Mouse (Mus musculus) MEL (cell line): Measurements from ENCODE around the gene Cfap54. TPM values are rescaled to one million over a fixed set of nuclear protein-coding genes. Genes with fewer than 3 reads are reported as not detected.
A peak's percentile ranks its signal among the peaks of the same experiment; 100 is the strongest.

Experiments used
- DNase-seq: peaks from one replicate; pipeline ENCODE4 v3.0.0; 2011; ENCODE audit warnings: low read depth, low spot score
- H3K27ac ChIP-seq: 2 replicates; pipeline ENCODE4 v1.5.1; 2012; ENCODE audit warnings: low read depth, mild to moderate bottlenecking, control low read depth, low read length, moderate library complexity; ENCODE audit not compliant: control insufficient read depth
- H3K27me3 ChIP-seq, 2 experiments: fragments of 150-350 bp in 1 of 2; sonication (generic) in 1 of 2; 2 replicates each; pipeline ENCODE4 v1.6.1; 2012; ENCODE audit warnings: low read length in 2 of 2, mild to moderate bottlenecking in 2 of 2, improper control_type of control experiment in 1 of 2, moderate library complexity in 1 of 2; ENCODE audit not compliant: insufficient read depth in 2 of 2, control insufficient read depth in 1 of 2
- H3K36me3 ChIP-seq, 2 experiments: 2 replicates each; pipeline ENCODE4 v1.6.1; 2012 to 2014; ENCODE audit warnings: low read length in 2 of 2, improper control_type of control experiment in 1 of 2, inconsistent platforms in 1 of 2, mild to moderate bottlenecking in 1 of 2; ENCODE audit not compliant: insufficient read depth in 2 of 2, control insufficient read depth in 1 of 2
- H3K4me1 ChIP-seq, 2 experiments: fragments of 150-350 bp in 1 of 2; sonication (generic) in 1 of 2; 2 replicates each; pipeline ENCODE4 v1.6.1; 2012; ENCODE audit warnings: low read length in 2 of 2, improper control_type of control experiment in 1 of 2, mild to moderate bottlenecking in 1 of 2; ENCODE audit not compliant: insufficient read depth in 2 of 2, control insufficient read depth in 1 of 2
- H3K4me3 ChIP-seq, 2 experiments: fragments of 150-350 bp in 1 of 2; sonication (generic) in 1 of 2; 2 replicates each; pipeline ENCODE4 v1.5.1; 2012; ENCODE audit warnings: low read depth in 2 of 2, low read length in 2 of 2, mild to moderate bottlenecking in 2 of 2, moderate library complexity in 2 of 2, control low read depth in 1 of 2, improper control_type of control experiment in 1 of 2; ENCODE audit not compliant: control insufficient read depth in 1 of 2, insufficient read depth in 1 of 2
- H3K79me2 ChIP-seq: 2 replicates; pipeline ENCODE4 v1.6.1; 2012; ENCODE audit warnings: mild to moderate bottlenecking, low read length, moderate library complexity; ENCODE audit not compliant: control insufficient read depth, poor library complexity, insufficient read depth
- H3K9ac ChIP-seq: 2 replicates; pipeline ENCODE4 v1.6.1; 2012; ENCODE audit warnings: low read depth, mild to moderate bottlenecking, control low read depth, low read length, moderate library complexity; ENCODE audit not compliant: control insufficient read depth, poor library complexity, severe bottlenecking
- H3K9me3 ChIP-seq: fragments of 150-350 bp; sonication (generic); replicated peaks from 2 replicates; pipeline ENCODE4 v1.6.1; 2012; ENCODE audit warnings: mild to moderate bottlenecking, low read length, improper control_type of control experiment, moderate library complexity; ENCODE audit not compliant: insufficient read depth
- CHD1 ChIP-seq: IDR thresholded peaks from 2 replicates; pipeline ENCODE4 v1.6.1; 2012; ENCODE audit warnings: low read depth, mild to moderate bottlenecking, inconsistent platforms, low read length, improper control_type of control experiment
- CHD2 ChIP-seq: IDR thresholded peaks from 2 replicates; pipeline ENCODE4 v1.6.1; 2011; ENCODE audit warnings: low read length, improper control_type of control experiment
- CTCF ChIP-seq, 3 experiments: IDR thresholded peaks in 2 of 3; conservative IDR thresholded peaks in 1 of 3; 2 replicates each; pipeline ENCODE4 v1.5.1; 2011 to 2012; ENCODE audit warnings: low read length in 3 of 3, low read depth in 2 of 3, mild to moderate bottlenecking in 2 of 3, improper control_type of control experiment in 1 of 3, inconsistent platforms in 1 of 3, mixed read lengths in 1 of 3, moderate library complexity in 1 of 3; ENCODE audit not compliant: control insufficient read depth in 1 of 3, insufficient read depth in 1 of 3, poor library complexity in 1 of 3, severe bottlenecking in 1 of 3
- E2F4 ChIP-seq: IDR thresholded peaks from 2 replicates; pipeline ENCODE4 v1.6.1; 2011; ENCODE audit warnings: low read depth, low read length, improper control_type of control experiment, borderline replicate concordance
- ELF1 ChIP-seq: IDR thresholded peaks from 2 replicates; pipeline ENCODE4 v1.6.1; 2014; ENCODE audit warnings: low read depth, mild to moderate bottlenecking, inconsistent platforms, low read length, improper control_type of control experiment, moderate library complexity
- EP300 ChIP-seq, 2 experiments: IDR thresholded peaks; 2 replicates each; pipeline ENCODE4 v1.6.1; 2011; ENCODE audit warnings: improper control_type of control experiment in 2 of 2, low read length in 2 of 2, low read depth in 1 of 2, mild to moderate bottlenecking in 1 of 2
- ETS1 ChIP-seq: IDR thresholded peaks from 2 replicates; pipeline ENCODE4 v1.6.1; 2012; ENCODE audit warnings: low read depth, mild to moderate bottlenecking, inconsistent platforms, low read length, improper control_type of control experiment, moderate library complexity
- GABPA ChIP-seq: IDR thresholded peaks from 2 replicates; pipeline ENCODE4 v1.6.1; 2012; ENCODE audit warnings: low read depth, mild to moderate bottlenecking, inconsistent platforms, low read length, improper control_type of control experiment, moderate library complexity
- GATA1 ChIP-seq: IDR thresholded peaks from 2 replicates; pipeline ENCODE4 v1.6.1; 2011; ENCODE audit warnings: low read depth, low read length, improper control_type of control experiment
- KAT2A ChIP-seq: conservative IDR thresholded peaks from 2 replicates; pipeline ENCODE4 v1.6.1; 2012; ENCODE audit warnings: low read depth, low read length, improper control_type of control experiment, inconsistent platforms
- MAFK ChIP-seq: IDR thresholded peaks from 2 replicates; pipeline ENCODE4 v1.6.1; 2011; ENCODE audit warnings: low read depth, mild to moderate bottlenecking, low read length, improper control_type of control experiment, borderline replicate concordance
- MAZ ChIP-seq: IDR thresholded peaks from 2 replicates; pipeline ENCODE4 v1.6.1; 2012; ENCODE audit warnings: low read depth, mild to moderate bottlenecking, inconsistent platforms, low read length, improper control_type of control experiment
- MXI1 ChIP-seq: IDR thresholded peaks from 2 replicates; pipeline ENCODE4 v1.6.1; 2011; ENCODE audit warnings: mild to moderate bottlenecking, low read depth, low read length, improper control_type of control experiment
- MYC ChIP-seq: IDR thresholded peaks from 2 replicates; pipeline ENCODE4 v1.6.1; 2011; ENCODE audit warnings: low read depth, mild to moderate bottlenecking, low read length, improper control_type of control experiment, moderate library complexity
- NELFE ChIP-seq: IDR thresholded peaks from 2 replicates; pipeline ENCODE4 v1.6.1; 2011; ENCODE audit warnings: low read depth, low read length, improper control_type of control experiment
- POLR2A ChIP-seq, 2 experiments: IDR thresholded peaks; 2 replicates each; pipeline ENCODE4 v1.6.1; 2011 to 2012; ENCODE audit warnings: low read length in 2 of 2, mild to moderate bottlenecking in 2 of 2, control low read depth in 1 of 2, improper control_type of control experiment in 1 of 2, low read depth in 1 of 2, moderate library complexity in 1 of 2; ENCODE audit not compliant: control insufficient read depth in 1 of 2, insufficient read depth in 1 of 2, poor library complexity in 1 of 2
- POLR2AphosphoS2 ChIP-seq: IDR thresholded peaks from 2 replicates; pipeline ENCODE4 v1.6.1; 2011; ENCODE audit warnings: low read length, improper control_type of control experiment
- RAD21 ChIP-seq: IDR thresholded peaks from 2 replicates; pipeline ENCODE4 v1.6.1; 2011; ENCODE audit warnings: mild to moderate bottlenecking, low read depth, low read length, improper control_type of control experiment
- SIN3A ChIP-seq: IDR thresholded peaks from 2 replicates; pipeline ENCODE4 v1.6.1; 2012; ENCODE audit warnings: low read length, improper control_type of control experiment, inconsistent platforms
- SMC3 ChIP-seq: IDR thresholded peaks from 2 replicates; pipeline ENCODE4 v1.6.1; 2011; ENCODE audit warnings: low read depth, low read length, improper control_type of control experiment
- TBP ChIP-seq: IDR thresholded peaks from 2 replicates; pipeline ENCODE4 v1.8.0; 2011; ENCODE audit warnings: low read depth, low read length, improper control_type of control experiment
- TCF12 ChIP-seq: IDR thresholded peaks from 2 replicates; pipeline ENCODE4 v1.6.1; 2014; ENCODE audit warnings: low read depth, mild to moderate bottlenecking, inconsistent platforms, low read length, improper control_type of control experiment, moderate library complexity
- USF1 ChIP-seq: IDR thresholded peaks from 2 replicates; pipeline ENCODE4 v1.6.1; 2014; ENCODE audit warnings: low read depth, mild to moderate bottlenecking, inconsistent platforms, low read length, improper control_type of control experiment, moderate library complexity
- polyA plus RNA-seq, 2 experiments: library from polyadenylated mRNA; stranded (reverse) in 1 of 2; unstranded in 1 of 2; fragments of >175 nt in 1 of 2; fragments of >200 nt in 1 of 2; gene quantifications; 2 replicates each; pipeline versions ENCODE4 v1.2.1 to v1.2.4; 2012; ENCODE audit warnings: low replicate concordance in 2 of 2, low read depth in 1 of 2; ENCODE audit not compliant: insufficient read length in 2 of 2, insufficient read depth in 1 of 2, missing spikeins in 1 of 2
- total RNA-seq: library from RNA; depleted of rRNA; stranded (reverse); fragments of 300-350 nt; gene quantifications from 2 replicates; pipeline ENCODE4 v1.2.3, GENCODE M21; 2012

Gene Cfap54
- total and polyA plus RNA-seq, 3 experiments: 2.0 to 2.7 TPM; not detected in 1

- peak; percentile 42 for DNase-seq
- Histone ChIP-seq H3K27ac (no peak overlapping the region; the same call in 1 of the 2 replicates), H3K4me1 (peaks cover 2 to 7% of the 10 kb centered on the region in 2 experiments; a peak in 3 of 4 replicates)
- TF ChIP-seq MYC: 0 out of 2 replicates have a peak, but pooled peaks have one; percentile 17
- peak; percentile 51; the same call in 1 of the 2 replicates for TF ChIP-seq USF1
- TF ChIP-seq MXI1: peak; percentile 42; the same call in 1 of the 2 replicates
- TF ChIP-seq SMC3: no peak
- TF ChIP-seq, all 39 proteins: peak for 3
- Histone ChIP-seq H3K4me3 (no peak overlapping the region), H3K27me3 (no peaks in the 10 kb centered on the region), H3K79me2 (no peaks in the 10 kb centered on the region), H3K9ac (no peak overlapping the region), H3K9me3 (no peaks in the 10 kb centered on the region), H3K36me3 (peaks cover 0 to 2% of the 10 kb centered on the region in 2 experiments; a peak in 1 of 4 replicates)
Measured at GRCm38 (mm10) chr10:93095827-93096226, 14.4 kb upstream of the Cfap54 start.

- Histone ChIP-seq H3K27me3 (no peaks in the 10 kb centered on the region), H3K9me3 (no peaks in the 10 kb centered on the region), H3K4me3 (no peak overlapping the region), H3K4me1 (peaks cover 2 to 7% of the 10 kb centered on the region in 2 experiments; a peak in 3 of 4 replicates), H3K36me3 (peaks cover 0 to 2% of the 10 kb centered on the region in 2 experiments; a peak in 1 of 4 replicates), H3K27ac (no peak overlapping the region), H3K9ac (no peak overlapping the region), H3K79me2 (no peaks in the 10 kb centered on the region)
- TF ChIP-seq TBP: no peak
- TF ChIP-seq MAZ: no peak
- TF ChIP-seq ETS1: no peak
- no peak for TF ChIP-seq EP300 (IDR thresholded peaks at IDR 0.05; ENCODE audit: low read depth in 1 of 2, low read length in 2 of 2)
- no peak for TF ChIP-seq MAFK
- TF ChIP-seq POLR2A (IDR thresholded peaks at IDR 0.05; ENCODE audit: control insufficient read depth in 1 of 2, insufficient read depth in 1 of 2, low read depth in 1 of 2, low read length in 2 of 2, poor library complexity in 1 of 2): no peak
- TF ChIP-seq E2F4: no peak
- no peak for TF ChIP-seq GABPA
- TF ChIP-seq CTCF (IDR thresholded peaks at IDR 0.05 in 2 of 3, conservative IDR thresholded peaks at IDR 0.05 in 1 of 3; ENCODE audit: control insufficient read depth in 1 of 3, insufficient read depth in 1 of 3, low read depth in 2 of 3, low read length in 3 of 3, poor library complexity in 1 of 3, severe bottlenecking in 1 of 3): no peak
- no peak for TF ChIP-seq USF1
- no peak for TF ChIP-seq NELFE
- no peak for TF ChIP-seq CHD1
- no peak for TF ChIP-seq KAT2A
- no peak for TF ChIP-seq POLR2AphosphoS2
- no peak for TF ChIP-seq CHD2
- no peak for TF ChIP-seq RAD21
- no peak for TF ChIP-seq ELF1
- no peak for TF ChIP-seq TCF12
- no peak for TF ChIP-seq SIN3A
- TF ChIP-seq GATA1: no peak
- DNase-seq: no peak
Measured at GRCm38 (mm10) chr10:93094957-93095580, 13.7 kb upstream of the Cfap54 start.
